ENCODE assay signal across 9 mouse cellular contexts in the genomic region with DNA sequence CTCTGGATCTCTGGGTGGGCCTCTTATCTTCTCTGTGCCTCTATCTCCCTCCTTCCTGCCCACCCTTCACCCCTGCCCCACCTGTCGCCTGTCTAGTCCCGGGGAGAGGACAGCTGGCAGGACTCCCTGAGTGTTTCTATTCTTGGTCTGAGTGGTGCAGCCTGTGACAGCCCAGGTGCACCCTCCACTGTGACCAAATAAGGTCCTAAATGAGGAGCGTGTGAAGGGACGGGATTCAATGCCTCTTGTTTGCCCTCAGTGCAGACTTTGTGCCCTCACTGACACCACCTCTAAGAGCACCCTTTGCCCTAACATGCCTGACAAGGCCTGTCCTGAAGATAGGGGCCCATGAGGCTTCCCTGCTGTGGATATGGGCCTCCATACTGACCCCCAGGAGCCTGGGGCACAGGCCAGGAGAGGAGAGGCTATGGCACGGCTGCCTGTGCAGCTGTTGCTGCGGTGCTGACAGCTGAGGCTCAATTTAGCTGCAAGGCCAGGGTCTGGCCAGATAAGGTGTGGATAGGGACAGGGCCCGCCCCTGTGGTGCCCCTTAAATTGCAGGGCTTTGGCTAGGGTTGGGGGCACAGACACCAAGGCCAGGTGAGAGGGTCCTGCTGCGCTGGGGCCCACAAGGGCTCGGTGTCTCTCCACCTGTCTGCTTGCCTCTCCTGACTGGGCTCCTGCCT. TPM values are rescaled to one million over a fixed set of nuclear protein-coding genes. Genes with fewer than 3 reads are reported as not detected.
DNase-seq lines count a peak whose midpoint lies in the region; ATAC-seq and TF ChIP-seq lines count a peak whose summit lies in the region.
"Had no signal": no experiment of that assay in that cellular context is flagged by ENCODE, and none has a peak within 500 bp of the region (broad histone marks: within the 10 kb centered on the region; RNA-seq: fewer than 3 reads in every experiment).

No protein-coding gene starts in this region.

- peak overlapping the region; percentile 96 for H3K27ac ChIP-seq in layer of hippocampus, adult 2 months
- peak overlapping the region; percentile 25; the same call in 1 of the 2 replicates for H3K27ac ChIP-seq in embryonic facial prominence, embryonic 15.5 days (replicated peaks)
- H3K27ac ChIP-seq in lung, embryonic 16.5 days (ENCODE audit: low read length): peak overlapping the region; percentile 84

- H3K9ac ChIP-seq in embryonic facial prominence, embryonic 15.5 days: no peak overlapping the region
- H3K9ac ChIP-seq in lung, embryonic 16.5 days (ENCODE audit: low read length): peak overlapping the region; percentile 41

- TF ChIP-seq CTCF in layer of hippocampus, adult 2 months (conservative IDR thresholded peaks at IDR 0.05): no peak

- 42% methylated on average over 9 of the region's 9 CpGs for WGBS in embryonic facial prominence, embryonic 15.5 days
- 25% methylated on average over 9 of the region's 9 CpGs for WGBS in lung, embryonic 16.5 days

- intact Hi-C loops in left cerebral cortex, postnatal 4 days (cut with DNase I): no loop called here

- H3K4me2 ChIP-seq in embryonic facial prominence, embryonic 15.5 days (replicated peaks): no peak overlapping the region
- H3K4me2 ChIP-seq in lung, embryonic 16.5 days (ENCODE audit: low read depth, low read length): no peak overlapping the region

- peak; percentile 39 for ATAC-seq in embryonic facial prominence, embryonic 15.5 days (ENCODE audit: insufficient number of reproducible peaks, low FRiP score, low TSS enrichment, low read depth)
- ATAC-seq in lung, embryonic 16.5 days (ENCODE audit: low read depth): peak; percentile 13; the same call in 1 of the 2 replicates

- H3K9me3 ChIP-seq in embryonic facial prominence, embryonic 15.5 days (replicated peaks): no peaks in the 10 kb centered on the region
- no peaks in the 10 kb centered on the region for H3K9me3 ChIP-seq in lung, embryonic 16.5 days (ENCODE audit: control insufficient read depth, low read length)

- H3K4me3 ChIP-seq in layer of hippocampus, adult 2 months: no peak overlapping the region
- no peak overlapping the region for H3K4me3 ChIP-seq in embryonic facial prominence, embryonic 15.5 days (replicated peaks)
- no peak overlapping the region for H3K4me3 ChIP-seq in lung, embryonic 16.5 days (ENCODE audit: low read length)

- peaks cover 4% of the 10 kb centered on the region; the same call in 1 of the 2 replicates for H3K36me3 ChIP-seq in embryonic facial prominence, embryonic 15.5 days
- H3K36me3 ChIP-seq in lung, embryonic 16.5 days (ENCODE audit: control insufficient read depth, insufficient read depth, low read length): 0 out of 2 replicates have a peak, but pooled peaks cover 2% of the 10 kb centered on the region

- H3K27me3 ChIP-seq in embryonic facial prominence, embryonic 15.5 days: peaks cover 26% of the 10 kb centered on the region
- H3K27me3 ChIP-seq in lung, embryonic 16.5 days (ENCODE audit: control insufficient read depth, insufficient read depth, low read depth, low read length): no peaks in the 10 kb centered on the region; the same call in 1 of the 2 replicates

- DNase-seq in layer of hippocampus, adult 2 months (ENCODE audit: low spot score in 2 of 2): no peak
- no peak for DNase-seq in layer of hippocampus, postnatal 25 days (ENCODE audit: extremely low spot score in 1 of 2, low spot score in 1 of 2)
- DNase-seq in heart, postnatal 4 days: peak; percentile 84
- DNase-seq in left cerebral cortex, postnatal 4 days: no peak
- no peak for DNase-seq in thymus, postnatal 0 days (ENCODE audit: low spot score)
- no peak for DNase-seq in frontal cortex, postnatal 25 days (ENCODE audit: low spot score in 2 of 2)

- peaks cover 41% of the 10 kb centered on the region for H3K4me1 ChIP-seq in embryonic facial prominence, embryonic 15.5 days
- H3K4me1 ChIP-seq in lung, embryonic 16.5 days (replicated peaks; ENCODE audit: control insufficient read depth, insufficient read depth, low read length): peaks cover 60% of the 10 kb centered on the region

RNA-seq across cellular contexts. Expression of a gene that starts 5.3 kb away (rescaled TPM):
- 10 to 100 TPM; 91.3 to 92.0 TPM for total RNA-seq in layer of hippocampus, adult 2 months (2021)
- 100 to 1,000 TPM; 102 to 107 TPM for total RNA-seq in layer of hippocampus, postnatal 25 days (2021)
- 121 and 124 TPM in 2 replicates for polyA plus RNA-seq in embryonic facial prominence, embryonic 15.5 days (2015; fragmentation: Nextera tagmentation; extraction: Ambion mirVana)
- 10 to 100 TPM; 71.8 to 81.4 TPM for total RNA-seq in heart, postnatal 4 days (2021)
- 115 and 116 TPM in 2 replicates for polyA plus RNA-seq in lung, embryonic 16.5 days (2015; fragmentation: Nextera tagmentation; extraction: Ambion mirVana)
- total RNA-seq in left cerebral cortex, postnatal 4 days (2021): 10 to 100 TPM; 31.9 to 32.6 TPM
- 30.6 and 37.4 TPM in 2 replicates for polyA plus RNA-seq in thymus, postnatal 0 days (2015; fragmentation: Nextera tagmentation; extraction: Ambion mirVana)

RNA-seq across cellular contexts. Expression of a gene that starts 7.9 kb away (rescaled TPM):
- 10 to 100 TPM; 12.2 to 18.1 TPM for total RNA-seq in layer of hippocampus, adult 2 months (2021)
- 10 to 100 TPM; 10.9 to 13.2 TPM for total RNA-seq in layer of hippocampus, postnatal 25 days (2021)
- polyA plus RNA-seq in embryonic facial prominence, embryonic 15.5 days (2015; fragmentation: Nextera tagmentation; extraction: Ambion mirVana): 0.20 and 0.81 TPM in 2 replicates
- 1 to 10 TPM; 2.2 TPM for total RNA-seq in heart, postnatal 4 days (2021)
- polyA plus RNA-seq in lung, embryonic 16.5 days (2015; fragmentation: Nextera tagmentation; extraction: Ambion mirVana): 0.62 and 1.3 TPM in 2 replicates
- total RNA-seq in left cerebral cortex, postnatal 4 days (2021): 10 to 100 TPM; 20.5 to 24.5 TPM
- polyA plus RNA-seq in thymus, postnatal 0 days (2015; fragmentation: Nextera tagmentation; extraction: Ambion mirVana): not detected in 2 replicates
- total RNA-seq: ES-E14 had no signal

RNA-seq across cellular contexts. Expression of a gene that starts 23.2 kb away (rescaled TPM):
- 100 to 1,000 TPM; 210 to 220 TPM for total RNA-seq in layer of hippocampus, adult 2 months (2021)
- 100 to 1,000 TPM; 207 to 212 TPM for total RNA-seq in layer of hippocampus, postnatal 25 days (2021)
- polyA plus RNA-seq in embryonic facial prominence, embryonic 15.5 days (2015; fragmentation: Nextera tagmentation; extraction: Ambion mirVana): 140 and 149 TPM in 2 replicates
- total RNA-seq in heart, postnatal 4 days (2021): 10 to 100 TPM; 91.4 to 93.4 TPM
- polyA plus RNA-seq in lung, embryonic 16.5 days (2015; fragmentation: Nextera tagmentation; extraction: Ambion mirVana): 94.0 TPM in 2 replicates
- 100 to 1,000 TPM; 146 to 150 TPM for total RNA-seq in left cerebral cortex, postnatal 4 days (2021)
- 83.8 and 85.5 TPM in 2 replicates for polyA plus RNA-seq in thymus, postnatal 0 days (2015; fragmentation: Nextera tagmentation; extraction: Ambion mirVana)

RNA-seq across cellular contexts. Expression of a gene that starts 23.3 kb away (rescaled TPM):
- total RNA-seq in layer of hippocampus, adult 2 months (2021): 10 to 100 TPM; 19.3 to 23.4 TPM
- total RNA-seq in layer of hippocampus, postnatal 25 days (2021): 10 to 100 TPM; 18.6 to 22.8 TPM
- polyA plus RNA-seq in embryonic facial prominence, embryonic 15.5 days (2015; fragmentation: Nextera tagmentation; extraction: Ambion mirVana): 12.0 and 14.7 TPM in 2 replicates
- 1 to 10 TPM; 6.3 to 6.7 TPM for total RNA-seq in heart, postnatal 4 days (2021)
- polyA plus RNA-seq in lung, embryonic 16.5 days (2015; fragmentation: Nextera tagmentation; extraction: Ambion mirVana): 9.5 and 9.9 TPM in 2 replicates
- total RNA-seq in left cerebral cortex, postnatal 4 days (2021): 10 to 100 TPM; 23.8 to 27.3 TPM
- 9.5 and 13.4 TPM in 2 replicates for polyA plus RNA-seq in thymus, postnatal 0 days (2015; fragmentation: Nextera tagmentation; extraction: Ambion mirVana)

RNA-seq across cellular contexts. Expression of a gene that starts 44.3 kb away (rescaled TPM):
- total RNA-seq in layer of hippocampus, adult 2 months (2021): 100 to 1,000 TPM; 318 to 334 TPM
- 100 to 1,000 TPM; 322 to 333 TPM for total RNA-seq in layer of hippocampus, postnatal 25 days (2021)
- polyA plus RNA-seq in embryonic facial prominence, embryonic 15.5 days (2015; fragmentation: Nextera tagmentation; extraction: Ambion mirVana): 1.3 TPM in 2 replicates
- 10 to 100 TPM; 50.2 to 51.9 TPM for total RNA-seq in heart, postnatal 4 days (2021)
- polyA plus RNA-seq in lung, embryonic 16.5 days (2015; fragmentation: Nextera tagmentation; extraction: Ambion mirVana): 0.36 and 0.57 TPM in 2 replicates
- 100 to 1,000 TPM; 357 to 379 TPM for total RNA-seq in left cerebral cortex, postnatal 4 days (2021)
- 0.05 TPM in 1 of 2 replicates, not detected in the other for polyA plus RNA-seq in thymus, postnatal 0 days (2015; fragmentation: Nextera tagmentation; extraction: Ambion mirVana)

Comparison
In these comparisons a context has a peak if more than half of its experiments do, and no peak if none do; other contexts are left out.
1. H3K27ac ChIP-seq: peak in every context shown above with its lines; median percentile 96 in layer of hippocampus, adult 2 months; 84 in lung, embryonic 16.5 days; 25 in embryonic facial prominence, embryonic 15.5 days.